Mouse (Mus musculus) midbrain, embryonic 16.5 days (tissue): Measurements from ENCODE around the gene C1qtnf12. TPM values are rescaled to one million over a fixed set of nuclear protein-coding genes. Genes with fewer than 3 reads are reported as not detected.

Source experiments
- polyA plus RNA-seq: library from polyadenylated mRNA; unstranded; fragments of >200 nt; fragmentation: Nextera tagmentation; extraction: Ambion mirVana; gene quantifications from 2 replicates; pipeline ENCODE4 v1.2.1, GENCODE M21; 2015

Gene C1qtnf12
- polyA plus RNA-seq, 1 experiment from 2014 or later, result 6.6 TPM

Other genes with a start within 250 kb of the C1qtnf12 start
- 22.0 and 25.3 TPM in 2 replicates for gene Tmem240, start 227.5 kb upstream of the C1qtnf12 start, polyA plus RNA-seq
- gene Atad3a, start 201.2 kb upstream of the C1qtnf12 start, polyA plus RNA-seq, result 87.9 and 93.2 TPM in 2 replicates
- 31.0 and 31.5 TPM in 2 replicates for gene Vwa1, start 187.6 kb upstream of the C1qtnf12 start, polyA plus RNA-seq
- 0.85 and 1.1 TPM in 2 replicates for gene Tmem88b, start 176.4 kb upstream of the C1qtnf12 start, polyA plus RNA-seq
- not detected in 2 replicates for gene Ankrd65, start 171.9 kb upstream of the C1qtnf12 start, polyA plus RNA-seq
- gene Mrpl20, start 159.4 kb upstream of the C1qtnf12 start, polyA plus RNA-seq, result 243 and 257 TPM in 2 replicates
- gene Ccnl2, start 149.8 kb upstream of the C1qtnf12 start, polyA plus RNA-seq, result 148 and 154 TPM in 2 replicates
- gene Aurkaip1, start 131.0 kb upstream of the C1qtnf12 start, polyA plus RNA-seq, result 131 and 134 TPM in 2 replicates
- gene Mxra8, start 122.6 kb upstream of the C1qtnf12 start, polyA plus RNA-seq, result 16.9 and 21.1 TPM in 2 replicates
- gene Dvl1, start 114.9 kb upstream of the C1qtnf12 start, polyA plus RNA-seq, result 10.3 and 11.0 TPM in 2 replicates
- gene Tas1r3, start 99.0 kb upstream of the C1qtnf12 start, polyA plus RNA-seq, result 0.29 and 0.58 TPM in 2 replicates
- gene Cptp, start 92.9 kb upstream of the C1qtnf12 start, polyA plus RNA-seq, result 25.1 and 28.1 TPM in 2 replicates
- 75.7 and 78.7 TPM in 2 replicates for gene Ints11, start 92.8 kb upstream of the C1qtnf12 start, polyA plus RNA-seq
- gene Pusl1, start 70.5 kb upstream of the C1qtnf12 start, polyA plus RNA-seq, result 56.3 and 63.9 TPM in 2 replicates
- gene Acap3, start 70.5 kb upstream of the C1qtnf12 start, polyA plus RNA-seq, result 77.4 and 78.1 TPM in 2 replicates
- 109 and 110 TPM in 2 replicates for gene Ube2j2, start 18.5 kb upstream of the C1qtnf12 start, polyA plus RNA-seq
- gene B3galt6, start 30.3 kb downstream of the C1qtnf12 start, polyA plus RNA-seq, result 37.8 and 41.0 TPM in 2 replicates
- 112 and 114 TPM in 2 replicates for gene Sdf4, start 30.6 kb downstream of the C1qtnf12 start, polyA plus RNA-seq
- gene Tnfrsf4, start 51.5 kb downstream of the C1qtnf12 start, polyA plus RNA-seq, result 0.91 TPM in 1 of 2 replicates, not detected in the other
- 2.0 and 2.4 TPM in 2 replicates for gene Tnfrsf18, start 63.8 kb downstream of the C1qtnf12 start, polyA plus RNA-seq
- not detected in 2 replicates for gene Ttll10, start 97.1 kb downstream of the C1qtnf12 start, polyA plus RNA-seq
- 34.3 and 38.6 TPM in 2 replicates for gene 9430015G10Rik, start 147.7 kb downstream of the C1qtnf12 start, polyA plus RNA-seq
- gene Rnf223, start 168.2 kb downstream of the C1qtnf12 start, polyA plus RNA-seq, result 0.54 and 0.75 TPM in 2 replicates
- gene Agrn, start 235.2 kb downstream of the C1qtnf12 start, polyA plus RNA-seq, result 126 and 129 TPM in 2 replicates
- gene Isg15, start 238.5 kb downstream of the C1qtnf12 start, polyA plus RNA-seq, result 1.2 and 1.4 TPM in 2 replicates
- gene AW011738, start 241.0 kb downstream of the C1qtnf12 start, polyA plus RNA-seq, result 3.7 and 4.2 TPM in 2 replicates